20 mouse cellular contexts compared by ENCODE assay signal in the genomic region with DNA sequence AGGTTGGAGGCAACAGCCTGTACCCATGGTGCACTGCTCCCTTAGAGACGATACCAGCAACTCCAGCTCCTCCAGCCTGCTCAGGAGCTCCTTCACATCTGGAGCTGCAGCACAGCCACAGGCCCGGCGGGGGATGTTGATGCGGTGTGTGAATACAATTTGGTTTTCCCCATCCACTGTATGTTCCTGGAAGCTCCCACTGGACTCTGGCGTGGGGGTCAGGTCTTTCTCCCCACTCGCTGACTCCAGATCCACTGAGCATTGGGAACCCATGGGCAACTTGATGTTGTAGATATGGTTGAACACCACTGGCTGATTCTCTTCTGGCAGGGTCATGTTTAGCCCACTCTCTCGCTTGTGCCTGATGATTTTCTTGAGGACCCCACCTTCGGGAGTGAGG. TPM values are rescaled to one million over a fixed set of nuclear protein-coding genes. Genes with fewer than 3 reads are reported as not detected.
DNase-seq lines count a peak whose midpoint lies in the region; ATAC-seq lines count a peak whose summit lies in the region.
"Had no signal": no experiment of that assay in that cellular context is flagged by ENCODE, and none has a peak within 500 bp of the region (broad histone marks: within the 10 kb centered on the region; RNA-seq: fewer than 3 reads in every experiment).

No protein-coding gene starts in this region.

- no peaks in the 10 kb centered on the region for H3K36me3 ChIP-seq in midbrain, embryonic 11.5 days (ENCODE audit: control insufficient read depth, insufficient read depth, low read length)
- no peaks in the 10 kb centered on the region for H3K36me3 ChIP-seq in midbrain, embryonic 13.5 days
- H3K36me3 ChIP-seq: G1E had no signal

- no peak overlapping the region for H3K9ac ChIP-seq in midbrain, embryonic 11.5 days (ENCODE audit: low read length)
- no peak overlapping the region for H3K9ac ChIP-seq in midbrain, embryonic 13.5 days (replicated peaks)

- intact Hi-C loops in heart, postnatal 25 days (cut with DNase I), result no loop called here

- no peaks in the 10 kb centered on the region for H3K9me3 ChIP-seq in midbrain, embryonic 11.5 days (ENCODE audit: control insufficient read depth, low read length)
- H3K9me3 ChIP-seq in midbrain, embryonic 13.5 days, result no peaks in the 10 kb centered on the region

- no peak overlapping the region for H3K4me2 ChIP-seq in midbrain, embryonic 11.5 days
- no peak overlapping the region for H3K4me2 ChIP-seq in midbrain, embryonic 13.5 days (replicated peaks)

- H3K4me1 ChIP-seq in midbrain, embryonic 11.5 days (ENCODE audit: control insufficient read depth, insufficient read depth, low read length), result no peaks in the 10 kb centered on the region
- no peaks in the 10 kb centered on the region for H3K4me1 ChIP-seq in midbrain, embryonic 13.5 days (replicated peaks)

- no peak overlapping the region for H3K4me3 ChIP-seq in midbrain, embryonic 11.5 days (ENCODE audit: low read depth, low read length)
- H3K4me3 ChIP-seq in midbrain, embryonic 13.5 days (replicated peaks), result no peak overlapping the region

- no peaks in the 10 kb centered on the region for H3K27me3 ChIP-seq in midbrain, embryonic 11.5 days (ENCODE audit: control insufficient read depth, insufficient read depth, low read length)
- H3K27me3 ChIP-seq in midbrain, embryonic 13.5 days, result no peaks in the 10 kb centered on the region
- H3K27me3 ChIP-seq: CH12.LX, Patski had no signal

- 85% methylated on average over 8 of the region's 8 CpGs for WGBS in midbrain, embryonic 11.5 days
- WGBS in midbrain, embryonic 13.5 days, result 87% methylated on average over 8 of the region's 8 CpGs

- peak; percentile 91 for DNase-seq in heart, adult 11 months
- DNase-seq in heart, postnatal 25 days (ENCODE audit: low spot score), result no peak
- DNase-seq in midbrain, embryonic 11.5 days (ENCODE audit: low spot score, missing footprints), result peak; percentile 28
- DNase-seq: adrenal gland, adult 2 months; adrenal gland, adult 8-10 months; adrenal gland, postnatal 10 days; adrenal gland, postnatal 14 days; adrenal gland, postnatal 25 days; adrenal gland, postnatal 36 days; B cell, adult 2 months; cerebellum, adult 11 months; cerebellum, adult 11-12 months; cerebellum, adult 18-20 months had no signal

- ATAC-seq in midbrain, embryonic 11.5 days (ENCODE audit: low FRiP score), result no peak
- ATAC-seq in midbrain, embryonic 13.5 days, result no peak
- ATAC-seq: activated CD4-positive, CD25-positive, alpha-beta regulatory T cell, adult 4 months; CD4-positive, CD25-positive, alpha-beta regulatory T cell, adult 4 months had no signal

- no peak overlapping the region for H3K27ac ChIP-seq in midbrain, embryonic 11.5 days (ENCODE audit: low read depth, low read length)
- H3K27ac ChIP-seq in midbrain, embryonic 13.5 days, result no peak overlapping the region

RNA-seq across cellular contexts. Expression of a gene that starts 26.7 kb away (rescaled TPM):
- total RNA-seq in heart, postnatal 25 days (2021), result 1 to 10 TPM; 1.0 TPM
- polyA plus RNA-seq in midbrain, embryonic 11.5 days (2014; fragmentation: Nextera tagmentation; extraction: Ambion mirVana), result 4.0 and 4.4 TPM in 2 replicates
- 12.9 and 14.6 TPM in 2 replicates for polyA plus RNA-seq in midbrain, embryonic 13.5 days (2015; fragmentation: Nextera tagmentation; extraction: Ambion mirVana)
- total RNA-seq: MEL had no signal
- polyA plus RNA-seq: G1E had no signal
